Mouse (Mus musculus): ENCODE results near the gene Vmn1r12. TPM values are rescaled to one million over a fixed set of nuclear protein-coding genes. Genes with fewer than 3 reads are reported as not detected.
"Not testable (repeated sequence)": the region's sequence is repeated elsewhere in the genome, so short reads cannot be mapped to it uniquely, and the experiment has no call there.

Vmn1r12 gene
- not detected in 2 replicates for polyA plus RNA-seq (2012; rRNA removed)

DNA sequence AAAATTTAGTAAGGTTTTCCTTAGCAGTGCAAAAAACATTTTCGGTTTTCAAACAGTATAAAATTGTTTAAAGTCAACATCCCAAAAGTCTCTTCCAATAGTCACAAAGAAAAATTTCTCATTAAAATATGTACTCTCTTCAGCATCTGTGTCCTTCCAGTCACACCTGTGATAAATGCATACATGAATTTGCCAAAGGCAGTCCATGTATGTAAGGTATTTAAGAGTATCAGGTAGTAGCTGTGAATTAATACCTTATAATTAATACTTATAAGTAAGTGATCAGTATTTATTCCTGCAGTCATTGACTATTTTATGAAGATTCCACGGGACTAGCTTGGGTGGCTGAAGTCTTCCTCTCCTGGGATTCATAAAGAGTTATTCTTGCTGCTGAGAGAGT lies at the start of gene Vmn1r12:
Gene Vmn1r12, plus strand, starts transcription at position 301 of the 400 bp plus-strand sequence.
- Histone ChIP-seq H3K27me3 (ENCODE audit: control insufficient read depth, insufficient read depth, low read length) (no peaks in the 10 kb centered on the region), H3K27ac (ENCODE audit: control insufficient read depth, insufficient read depth, low read depth, low read length) (no peak within 1 kb of the TSS), H3K4me3 (ENCODE audit: control insufficient read depth, low read depth, low read length) (no peak within 1 kb of the TSS), H3K36me3 (ENCODE audit: control insufficient read depth, insufficient read depth, low read length) (no peaks in the 10 kb centered on the region), H3K4me1 (ENCODE audit: control insufficient read depth, insufficient read depth, low read length) (no peaks in the 10 kb centered on the region)
- no peak for TF ChIP-seq CTCF (IDR thresholded peaks at IDR 0.05; ENCODE audit: control insufficient read depth, insufficient read depth, insufficient replicate concordance, low read depth, low read length)
- no peak for TF ChIP-seq POLR2A (IDR thresholded peaks at IDR 0.05; ENCODE audit: control insufficient read depth, low read depth, low read length)

DNA sequence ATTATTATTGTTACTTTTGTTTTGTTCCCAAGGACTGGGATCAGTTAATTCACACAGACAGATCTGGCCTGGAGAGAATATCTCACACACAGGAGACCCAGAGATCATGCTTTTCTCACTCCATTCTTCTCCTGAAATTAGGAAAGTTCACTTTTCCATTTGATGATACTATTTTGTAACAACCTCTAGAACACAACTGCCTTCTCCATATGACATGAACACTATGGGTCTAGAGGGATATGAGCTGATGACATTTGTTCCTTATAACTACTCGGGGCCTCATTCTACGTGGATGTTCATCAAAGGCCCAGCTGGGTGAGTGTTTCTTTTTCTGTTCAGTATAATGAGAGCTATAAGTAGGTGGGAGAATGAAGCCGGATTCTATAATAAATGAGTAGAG lies 47.6 kb upstream of the Vmn1r12 start, which contains the start of gene Vmn1r10:
Gene Vmn1r10, plus strand, starts transcription at position 301 of the 400 bp plus-strand sequence.
- H3K4me1 ChIP-seq (ENCODE audit: control insufficient read depth, insufficient read depth, low read length): no peaks in the 10 kb centered on the region
- H3K4me3 ChIP-seq (ENCODE audit: control insufficient read depth, low read depth, low read length): no peak within 1 kb of the TSS
- no peaks in the 10 kb centered on the region for H3K36me3 ChIP-seq (ENCODE audit: control insufficient read depth, insufficient read depth, low read length)
- no peak for TF ChIP-seq CTCF (IDR thresholded peaks at IDR 0.05; ENCODE audit: control insufficient read depth, insufficient read depth, insufficient replicate concordance, low read depth, low read length)
- no peak within 1 kb of the TSS for H3K27ac ChIP-seq (ENCODE audit: control insufficient read depth, insufficient read depth, low read depth, low read length)
- H3K27me3 ChIP-seq (ENCODE audit: control insufficient read depth, insufficient read depth, low read length): no peaks in the 10 kb centered on the region

- no peaks in the 10 kb centered on the region for H3K27me3 ChIP-seq (ENCODE audit: control insufficient read depth, insufficient read depth, low read length)
- TF ChIP-seq CTCF (IDR thresholded peaks at IDR 0.05; ENCODE audit: control insufficient read depth, insufficient read depth, insufficient replicate concordance, low read depth, low read length) (no peak), POLR2A (IDR thresholded peaks at IDR 0.05; ENCODE audit: control insufficient read depth, low read depth, low read length) (no peak)
Observed at GRCm38 (mm10) chr6:57133155-57133554, 23.6 kb upstream of the Vmn1r12 start, which contains the start of gene Vmn1r11. Vmn1r11 (plus strand) TSS chr6:57133455.

GRCm38 (mm10) chr6:57190016-57190415 lies 33.3 kb downstream of the Vmn1r12 start:
- not testable (repeated sequence) for H3K27me3 ChIP-seq (ENCODE audit: control insufficient read depth, insufficient read depth, low read length); H3K4me3 ChIP-seq (ENCODE audit: control insufficient read depth, low read depth, low read length); H3K27ac ChIP-seq (ENCODE audit: control insufficient read depth, insufficient read depth, low read depth, low read length); H3K36me3 ChIP-seq (ENCODE audit: control insufficient read depth, insufficient read depth, low read length); H3K4me1 ChIP-seq (ENCODE audit: control insufficient read depth, insufficient read depth, low read length)

More at GRCm38 (mm10) chr6:57133155-57133554, 23.6 kb upstream of the Vmn1r12 start, which contains the start of gene Vmn1r11:
- no peaks in the 10 kb centered on the region for H3K4me1 ChIP-seq (ENCODE audit: control insufficient read depth, insufficient read depth, low read length)
- H3K4me3 ChIP-seq (ENCODE audit: control insufficient read depth, low read depth, low read length): no peak within 1 kb of the TSS
- H3K36me3 ChIP-seq (ENCODE audit: control insufficient read depth, insufficient read depth, low read length): no peaks in the 10 kb centered on the region
- no peak within 1 kb of the TSS for H3K27ac ChIP-seq (ENCODE audit: control insufficient read depth, insufficient read depth, low read depth, low read length)

- H3K27ac ChIP-seq (ENCODE audit: control insufficient read depth, insufficient read depth, low read depth, low read length); H3K4me1 ChIP-seq (ENCODE audit: control insufficient read depth, insufficient read depth, low read length); H3K4me3 ChIP-seq (ENCODE audit: control insufficient read depth, low read depth, low read length); H3K27me3 ChIP-seq (ENCODE audit: control insufficient read depth, insufficient read depth, low read length); H3K36me3 ChIP-seq (ENCODE audit: control insufficient read depth, insufficient read depth, low read length): not testable (repeated sequence)
Observed at GRCm38 (mm10) chr6:57202990-57203389, 46.3 kb downstream of the Vmn1r12 start, which contains the start of gene Vmn1r13. Vmn1r13 (plus strand) TSS chr6:57203290.

Other genes starting within 250 kb of the Vmn1r12 start
- gene Nt5c3, start 233.0 kb upstream of the Vmn1r12 start, polyA plus RNA-seq (2012; rRNA removed): 4.8 and 7.4 TPM in 2 replicates
- gene Vmn1r4, start 232.9 kb upstream of the Vmn1r12 start, polyA plus RNA-seq (2012; rRNA removed): 0.75 and 0.90 TPM in 2 replicates
- 0.10 TPM in 1 of 2 replicates, not detected in the other for gene Vmn1r5, start 186.6 kb upstream of the Vmn1r12 start, polyA plus RNA-seq (2012; rRNA removed)
- 0.01 and 0.04 TPM in 2 replicates for gene Vmn1r6, start 159.7 kb upstream of the Vmn1r12 start, polyA plus RNA-seq (2012; rRNA removed)
- gene Vmn1r7, start 131.6 kb upstream of the Vmn1r12 start, polyA plus RNA-seq (2012; rRNA removed): not detected in 2 replicates
- gene Vmn1r8, start 124.6 kb upstream of the Vmn1r12 start, polyA plus RNA-seq (2012; rRNA removed): not detected in 2 replicates
- not detected in 2 replicates for gene Vmn1r9, start 90.1 kb upstream of the Vmn1r12 start, polyA plus RNA-seq (2012; rRNA removed)
- not detected in 2 replicates for gene Vmn1r10, start 47.5 kb upstream of the Vmn1r12 start, polyA plus RNA-seq (2012; rRNA removed)
- gene Vmn1r11, start 23.5 kb upstream of the Vmn1r12 start, polyA plus RNA-seq (2012; rRNA removed): not detected in 2 replicates
- gene Vmn1r13, start 46.4 kb downstream of the Vmn1r12 start, polyA plus RNA-seq (2012; rRNA removed): not detected in 2 replicates
- 0.01 TPM in 1 of 2 replicates, not detected in the other for gene Vmn1r14, start 74.8 kb downstream of the Vmn1r12 start, polyA plus RNA-seq (2012; rRNA removed)
- not detected in 2 replicates for gene Vmn1r15, start 101.0 kb downstream of the Vmn1r12 start, polyA plus RNA-seq (2012; rRNA removed)
- not detected in 2 replicates for gene Vmn1r16, start 172.6 kb downstream of the Vmn1r12 start, polyA plus RNA-seq (2012; rRNA removed)
- gene Vmn1r17, start 206.8 kb downstream of the Vmn1r12 start, polyA plus RNA-seq (2012; rRNA removed): not detected in 2 replicates
- gene Vmn1r18, start 238.9 kb downstream of the Vmn1r12 start, polyA plus RNA-seq (2012; rRNA removed): not detected in 2 replicates
- gene Vmn1r19, start 246.9 kb downstream of the Vmn1r12 start, polyA plus RNA-seq (2012; rRNA removed): not detected in 2 replicates

Measured in testis, adult 2 months (tissue).